Mouse (Mus musculus): ENCODE results near the gene Rfxank.

DNA sequence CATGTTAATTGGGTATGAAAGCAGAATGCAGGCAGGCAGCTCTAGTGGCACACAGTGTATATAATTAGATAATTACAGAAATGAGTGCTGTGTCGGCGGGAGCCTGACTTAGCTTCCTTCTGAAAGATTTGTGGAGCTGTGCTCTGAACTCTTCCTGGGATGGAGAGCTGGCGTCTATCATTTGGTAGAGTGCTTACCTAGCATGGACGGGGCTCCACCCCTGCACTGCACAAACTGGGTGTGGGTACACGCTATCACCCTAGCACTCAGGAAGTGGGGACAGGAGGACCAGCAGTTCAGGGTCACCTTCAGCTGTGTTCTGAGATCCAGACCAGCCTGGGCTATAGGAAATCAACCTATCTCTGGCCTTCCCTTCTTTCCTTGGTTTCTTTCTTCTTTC lies 34.4 kb upstream of the Rfxank start:
- TF ChIP-seq TAL1 (IDR thresholded peaks at IDR 0.05; ENCODE audit: low read length) (no peak), GATA1 (IDR thresholded peaks at IDR 0.05; ENCODE audit: low read length) (no peak)
